11 mouse cellular contexts compared by ENCODE assay signal in the genomic region with DNA sequence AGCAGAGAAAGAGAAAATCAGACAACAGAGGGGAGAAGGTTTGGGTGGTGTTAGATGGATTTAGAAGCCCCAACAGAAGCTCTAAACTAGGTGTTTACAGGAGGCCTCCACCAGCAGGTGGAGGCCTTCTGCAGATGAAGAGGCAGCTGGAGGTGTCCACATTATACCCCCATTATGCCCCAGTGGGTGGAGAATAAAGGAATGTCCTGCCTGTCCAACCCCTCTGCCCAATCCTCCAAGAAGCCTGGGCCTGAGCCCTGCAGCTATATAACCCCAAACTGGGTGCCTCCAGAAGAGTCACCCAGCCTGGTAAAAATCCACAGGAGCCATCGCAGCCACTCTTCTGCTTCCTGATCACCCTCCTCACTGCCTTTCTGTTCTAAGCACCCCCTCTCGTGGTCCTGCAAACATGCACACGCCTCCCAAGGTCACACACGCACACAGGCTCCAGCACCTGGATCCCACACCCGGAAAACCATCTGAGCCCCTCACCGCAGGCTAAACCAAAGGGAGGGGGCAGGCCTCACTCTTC. TPM values are rescaled to one million over a fixed set of nuclear protein-coding genes. Genes with fewer than 3 reads are reported as not detected.
A peak's percentile ranks its signal among the peaks of the same experiment; 100 is the strongest.
DNase-seq lines count a peak whose midpoint lies in the region; ATAC-seq and TF ChIP-seq lines count a peak whose summit lies in the region.
"Had no signal": no experiment of that assay in that cellular context is flagged by ENCODE, and none has a peak within 500 bp of the region (broad histone marks: within the 10 kb centered on the region; RNA-seq: fewer than 3 reads in every experiment).

No protein-coding gene starts in this region.

- no peak overlapping the region for H3K9ac ChIP-seq in heart, embryonic 12.5 days
- H3K9ac ChIP-seq in heart, adult 2 months (ENCODE audit: low read depth, low read length) = no peak overlapping the region
- H3K9ac ChIP-seq in ES-E14 (ENCODE audit: insufficient read depth, low read depth, low read length, poor library complexity, severe bottlenecking) = no peak overlapping the region
- peak overlapping the region; percentile 73; the same call in 1 of the 2 replicates for H3K9ac ChIP-seq in forebrain, embryonic 11.5 days (ENCODE audit: low read length)
- H3K9ac ChIP-seq in limb, embryonic 15.5 days = no peak overlapping the region

- no peak overlapping the region for H3K27ac ChIP-seq in heart, embryonic 12.5 days (ENCODE audit: poor library complexity, severe bottlenecking)
- no peak overlapping the region for H3K27ac ChIP-seq in heart, adult 2 months
- H3K27ac ChIP-seq in ES-E14 (ENCODE audit: insufficient read depth, low read depth, low read length, poor library complexity, severe bottlenecking) = no peak overlapping the region
- H3K27ac ChIP-seq in forebrain, embryonic 11.5 days (ENCODE audit: low read depth, low read length) = no peak overlapping the region
- H3K27ac ChIP-seq in limb, embryonic 15.5 days = no peak overlapping the region

- no peaks in the 10 kb centered on the region for H3K9me3 ChIP-seq in heart, embryonic 12.5 days (replicated peaks)
- H3K9me3 ChIP-seq in ES-E14 (ENCODE audit: control insufficient read depth, insufficient read depth, low read depth, low read length) = no peaks in the 10 kb centered on the region
- H3K9me3 ChIP-seq in forebrain, embryonic 11.5 days (ENCODE audit: control insufficient read depth, low read length) = no peaks in the 10 kb centered on the region
- no peaks in the 10 kb centered on the region for H3K9me3 ChIP-seq in limb, embryonic 15.5 days

- TF ChIP-seq EP300 in heart, adult 2 months (IDR thresholded peaks at IDR 0.05; ENCODE audit: insufficient read depth, low read depth, low read length) = no peak

- H3K4me1 ChIP-seq in heart, embryonic 12.5 days (replicated peaks) = peaks cover 15% of the 10 kb centered on the region; the same call in 1 of the 2 replicates
- no peaks in the 10 kb centered on the region for H3K4me1 ChIP-seq in heart, adult 2 months (ENCODE audit: control insufficient read depth, insufficient read depth, low read length)
- H3K4me1 ChIP-seq in ES-E14 (ENCODE audit: control insufficient read depth in 2 of 2, insufficient read depth in 2 of 2, low read length in 2 of 2, poor library complexity in 1 of 2) = peaks cover 0 to 12% of the 10 kb centered on the region in 2 experiments; a peak in 1 of 4 replicates
- peaks cover 6% of the 10 kb centered on the region; the same call in 1 of the 2 replicates for H3K4me1 ChIP-seq in forebrain, embryonic 11.5 days (replicated peaks; ENCODE audit: control insufficient read depth, insufficient read depth, low read length)
- peaks cover 17% of the 10 kb centered on the region for H3K4me1 ChIP-seq in limb, embryonic 15.5 days

- peak overlapping the region; percentile 77; the same call in 1 of the 2 replicates for H3K4me3 ChIP-seq in heart, embryonic 12.5 days
- no peak overlapping the region for H3K4me3 ChIP-seq in heart, adult 2 months
- peak overlapping the region; percentile 83 to 97 for H3K4me3 ChIP-seq in ES-E14 (ENCODE audit: insufficient read depth in 1 of 2, low read depth in 1 of 2, low read length in 2 of 2, poor library complexity in 1 of 2, severe bottlenecking in 1 of 2)
- peak overlapping the region; percentile 81 for H3K4me3 ChIP-seq in forebrain, embryonic 11.5 days (ENCODE audit: low read depth, low read length)
- peak overlapping the region; percentile 56 for H3K4me3 ChIP-seq in limb, embryonic 15.5 days

- intact Hi-C loops in heart, adult 2 months (cut with DNase I) = no loop called here

- peaks cover 67% of the 10 kb centered on the region for H3K27me3 ChIP-seq in heart, embryonic 12.5 days (replicated peaks)
- H3K27me3 ChIP-seq in heart, adult 2 months (ENCODE audit: control insufficient read depth, insufficient read depth, low read length) = peaks cover 10% of the 10 kb centered on the region
- H3K27me3 ChIP-seq in forebrain, embryonic 11.5 days (ENCODE audit: control insufficient read depth, insufficient read depth, low read length) = peaks cover 4% of the 10 kb centered on the region; the same call in 1 of the 2 replicates
- peaks cover 41% of the 10 kb centered on the region for H3K27me3 ChIP-seq in limb, embryonic 15.5 days

- no peaks in the 10 kb centered on the region for H3K79me2 ChIP-seq in heart, adult 2 months (replicated peaks; ENCODE audit: control insufficient read depth, insufficient read depth, low read length)

- DNase-seq in heart, adult 2 months = no peak
- no peak for DNase-seq in ES-E14 (ENCODE audit: low read depth, low spot score)
- DNase-seq in forebrain, embryonic 11.5 days (ENCODE audit: low spot score) = no peak
- DNase-seq in testis, postnatal 14 days (ENCODE audit: low spot score) = no peak
- DNase-seq in spleen, adult 18-20 months = no peak
- DNase-seq in thymus, postnatal 14 days = no peak
- DNase-seq: adrenal gland, postnatal 25 days; kidney, adult 9 months had no signal

- no peak for TF ChIP-seq POLR2A in heart, adult 2 months (IDR thresholded peaks at IDR 0.05; ENCODE audit: insufficient read depth, low read depth, low read length)

- H3K4me2 ChIP-seq in heart, embryonic 12.5 days = no peak overlapping the region
- H3K4me2 ChIP-seq in forebrain, embryonic 11.5 days (ENCODE audit: low read depth, low read length, severe bottlenecking) = peak overlapping the region; percentile 65
- H3K4me2 ChIP-seq in limb, embryonic 15.5 days = peak overlapping the region; percentile 96; the same call in 1 of the 2 replicates

- ATAC-seq in heart, embryonic 12.5 days (ENCODE audit: insufficient number of reproducible peaks, low FRiP score) = no peak
- no peak for ATAC-seq in forebrain, embryonic 11.5 days (replicated peaks; ENCODE audit: low FRiP score)
- no peak for ATAC-seq in limb, embryonic 15.5 days (ENCODE audit: insufficient number of reproducible peaks, low FRiP score, low TSS enrichment, low read depth)

- H3K36me3 ChIP-seq in heart, embryonic 12.5 days = no peaks in the 10 kb centered on the region
- no peaks in the 10 kb centered on the region for H3K36me3 ChIP-seq in heart, adult 2 months (ENCODE audit: control insufficient read depth, insufficient read depth, low read length)
- H3K36me3 ChIP-seq in ES-E14 (ENCODE audit: control insufficient read depth, insufficient read depth, low read length, poor library complexity, severe bottlenecking) = no peaks in the 10 kb centered on the region
- no peaks in the 10 kb centered on the region for H3K36me3 ChIP-seq in forebrain, embryonic 11.5 days (ENCODE audit: control insufficient read depth, insufficient read depth, low read length)
- H3K36me3 ChIP-seq in limb, embryonic 15.5 days = no peaks in the 10 kb centered on the region

- TF ChIP-seq CTCF in heart, adult 2 months (IDR thresholded peaks at IDR 0.05) = no peak

- 16% methylated on average over 6 of the region's 6 CpGs for WGBS in heart, embryonic 12.5 days
- 21% methylated on average over 6 of the region's 6 CpGs for WGBS in heart, adult 2 months
- 11% methylated on average over 6 of the region's 6 CpGs for WGBS in forebrain, embryonic 11.5 days
- 3% methylated on average over 6 of the region's 6 CpGs for WGBS in limb, embryonic 15.5 days

- in situ Hi-C loops in ES-E14 (cut with MboI; ENCODE audit: low sequenced_read_pairs in 2 of 2, unreplicated experiment in 2 of 2) = no loop called here

TF ChIP-seq in ES-E14, 5 proteins besides CTCF, POLR2A, EP300 and RAD21:
- TF ChIP-seq ZC3H11A (IDR thresholded peaks at IDR 0.05; ENCODE audit: borderline replicate concordance, low read depth, low read length) (no peak), CHD2 (IDR thresholded peaks at IDR 0.05; ENCODE audit: low read depth, low read length) (no peak), MAFK (IDR thresholded peaks at IDR 0.05; ENCODE audit: insufficient read depth, low read depth, low read length) (no peak), HCFC1 (IDR thresholded peaks at IDR 0.05; ENCODE audit: borderline replicate concordance, insufficient read depth, low read length) (no peak), ZNF384 (IDR thresholded peaks at IDR 0.05; ENCODE audit: low read depth, low read length) (no peak)

RNA-seq across cellular contexts. Expression of gene Fbxo41, which starts 1.2 kb away (rescaled TPM):
- 0.03 and 0.06 TPM in 2 replicates for polyA plus RNA-seq in heart, embryonic 12.5 days (2016; fragmentation: Nextera tagmentation; extraction: Ambion mirVana)
- under 1 TPM in 1 of 2 experiments, not detected in 1; 0.02 TPM for total RNA-seq in heart, adult 2 months (2021)
- 0.02 and 0.03 TPM in 2 replicates for polyA plus RNA-seq in heart, adult 2 months (2012; rRNA removed)
- 0.54 and 0.85 TPM in 2 replicates for total RNA-seq in ES-E14 (2012; rRNA removed)
- 0.93 and 1.1 TPM in 2 replicates for polyA plus RNA-seq in forebrain, embryonic 11.5 days (2014; fragmentation: Nextera tagmentation; extraction: Ambion mirVana)
- polyA plus RNA-seq in limb, embryonic 15.5 days (2015; fragmentation: Nextera tagmentation; extraction: Ambion mirVana) = 0.29 and 0.30 TPM in 2 replicates
- total RNA-seq: monocyte, adult 5-6 weeks had no signal

RNA-seq across cellular contexts. Expression of gene Egr4, which starts 11.8 kb away (rescaled TPM):
- polyA plus RNA-seq in heart, embryonic 12.5 days (2016; fragmentation: Nextera tagmentation; extraction: Ambion mirVana) = 0.12 TPM in 1 of 2 replicates, not detected in the other
- not detected for total RNA-seq in heart, adult 2 months (2021)
- polyA plus RNA-seq in heart, adult 2 months (2012; rRNA removed) = not detected in 2 replicates
- 0.21 and 0.31 TPM in 2 replicates for total RNA-seq in ES-E14 (2012; rRNA removed)
- polyA plus RNA-seq in forebrain, embryonic 11.5 days (2014; fragmentation: Nextera tagmentation; extraction: Ambion mirVana) = not detected in 2 replicates
- polyA plus RNA-seq in limb, embryonic 15.5 days (2015; fragmentation: Nextera tagmentation; extraction: Ambion mirVana) = not detected in 2 replicates
- total RNA-seq: adrenal gland, postnatal 25 days; monocyte, adult 5-6 weeks had no signal

RNA-seq across cellular contexts. Expression of gene Pradc1, which starts 49.9 kb away (rescaled TPM):
- polyA plus RNA-seq in heart, embryonic 12.5 days (2016; fragmentation: Nextera tagmentation; extraction: Ambion mirVana) = 35.5 and 37.1 TPM in 2 replicates
- total RNA-seq in heart, adult 2 months (2021) = 10 to 100 TPM in 1 of 2 experiments, 1 to 10 TPM in 1; 8.9 to 11.0 TPM
- 22.4 and 22.7 TPM in 2 replicates for polyA plus RNA-seq in heart, adult 2 months (2012; rRNA removed)
- total RNA-seq in ES-E14 (2012; rRNA removed) = 17.2 and 23.4 TPM in 2 replicates
- 26.3 and 27.5 TPM in 2 replicates for polyA plus RNA-seq in forebrain, embryonic 11.5 days (2014; fragmentation: Nextera tagmentation; extraction: Ambion mirVana)
- polyA plus RNA-seq in limb, embryonic 15.5 days (2015; fragmentation: Nextera tagmentation; extraction: Ambion mirVana) = 37.2 and 38.3 TPM in 2 replicates

RNA-seq across cellular contexts. Expression of gene Cct7, which starts 50.3 kb away (rescaled TPM):
- 393 and 395 TPM in 2 replicates for polyA plus RNA-seq in heart, embryonic 12.5 days (2016; fragmentation: Nextera tagmentation; extraction: Ambion mirVana)
- total RNA-seq in heart, adult 2 months (2021) = 100 to 1,000 TPM; 144 to 159 TPM
- 83.7 and 133 TPM in 2 replicates for polyA plus RNA-seq in heart, adult 2 months (2012; rRNA removed)
- 493 and 584 TPM in 2 replicates for total RNA-seq in ES-E14 (2012; rRNA removed)
- polyA plus RNA-seq in forebrain, embryonic 11.5 days (2014; fragmentation: Nextera tagmentation; extraction: Ambion mirVana) = 647 and 695 TPM in 2 replicates
- polyA plus RNA-seq in limb, embryonic 15.5 days (2015; fragmentation: Nextera tagmentation; extraction: Ambion mirVana) = 407 and 425 TPM in 2 replicates
